Mouse (Mus musculus): Measurements from ENCODE around the gene Arrdc2.

The Arrdc2 gene

DNA sequence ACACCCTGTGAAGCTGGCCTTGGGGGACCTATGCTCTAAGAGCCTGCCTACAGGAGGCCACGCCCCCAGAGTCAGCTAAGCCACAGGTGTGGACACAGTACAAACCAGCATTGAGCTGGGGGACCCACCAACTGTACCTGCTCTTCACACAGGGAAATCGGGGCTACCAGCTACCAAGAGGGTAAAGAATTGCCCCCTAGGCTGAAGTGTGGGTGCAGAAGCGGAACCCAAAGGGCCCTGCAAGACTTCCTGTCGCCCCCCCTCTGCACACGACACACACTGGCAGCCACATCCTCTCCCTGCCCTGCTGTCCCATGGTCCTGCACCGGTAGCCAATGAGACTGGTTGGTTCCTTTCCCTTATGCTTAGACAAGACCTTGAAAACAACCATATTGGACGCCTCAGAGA is 48.2 kb downstream of the Arrdc2 start:
- in situ Hi-C loops (cut with MboI, MseI), result no loop called here

DNA sequence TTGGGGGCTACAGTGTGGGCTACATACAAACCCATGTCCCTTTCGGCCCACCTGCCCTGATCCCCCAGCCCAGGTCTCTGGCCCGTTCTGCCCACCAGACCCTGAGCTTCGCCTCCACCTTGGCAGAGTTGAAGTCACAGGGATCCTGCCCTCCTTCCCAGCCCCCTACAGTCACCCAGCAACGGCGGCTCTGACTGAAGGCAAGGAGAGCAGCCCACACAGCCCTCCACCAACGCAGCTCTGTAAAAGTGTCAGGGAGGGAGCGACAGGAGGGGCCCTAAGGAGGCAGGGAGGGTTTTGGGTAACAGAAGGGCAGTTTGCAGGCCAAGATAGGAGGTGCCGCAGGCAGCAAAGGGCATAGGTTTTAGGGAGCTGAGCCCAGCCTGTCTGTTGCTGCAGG is 48.7 kb downstream of the Arrdc2 start:
- in situ Hi-C loops (cut with MboI, MseI), result no loop called here

DNA sequence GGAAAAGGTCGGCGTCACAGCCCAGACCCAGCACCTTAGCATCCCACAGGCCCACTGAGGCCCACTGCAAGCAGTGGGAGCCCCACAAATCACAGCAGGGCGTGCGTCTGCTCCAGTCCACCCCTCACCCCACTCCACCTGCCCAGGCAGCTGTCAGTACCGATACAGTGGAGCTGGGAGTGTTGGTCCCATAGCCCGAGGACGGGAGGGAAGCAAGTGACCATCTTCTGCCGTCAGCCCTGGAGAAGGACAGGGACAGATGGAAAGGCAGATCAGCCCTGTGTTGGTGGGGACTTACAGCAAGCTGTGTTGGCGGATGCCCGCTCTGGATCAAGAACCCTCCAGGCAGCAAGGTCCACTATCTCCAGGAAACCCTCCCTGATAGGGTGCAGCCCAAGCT is 50.5 kb downstream of the Arrdc2 start:
- in situ Hi-C loops (cut with MboI, MseI), result no loop called here

DNA sequence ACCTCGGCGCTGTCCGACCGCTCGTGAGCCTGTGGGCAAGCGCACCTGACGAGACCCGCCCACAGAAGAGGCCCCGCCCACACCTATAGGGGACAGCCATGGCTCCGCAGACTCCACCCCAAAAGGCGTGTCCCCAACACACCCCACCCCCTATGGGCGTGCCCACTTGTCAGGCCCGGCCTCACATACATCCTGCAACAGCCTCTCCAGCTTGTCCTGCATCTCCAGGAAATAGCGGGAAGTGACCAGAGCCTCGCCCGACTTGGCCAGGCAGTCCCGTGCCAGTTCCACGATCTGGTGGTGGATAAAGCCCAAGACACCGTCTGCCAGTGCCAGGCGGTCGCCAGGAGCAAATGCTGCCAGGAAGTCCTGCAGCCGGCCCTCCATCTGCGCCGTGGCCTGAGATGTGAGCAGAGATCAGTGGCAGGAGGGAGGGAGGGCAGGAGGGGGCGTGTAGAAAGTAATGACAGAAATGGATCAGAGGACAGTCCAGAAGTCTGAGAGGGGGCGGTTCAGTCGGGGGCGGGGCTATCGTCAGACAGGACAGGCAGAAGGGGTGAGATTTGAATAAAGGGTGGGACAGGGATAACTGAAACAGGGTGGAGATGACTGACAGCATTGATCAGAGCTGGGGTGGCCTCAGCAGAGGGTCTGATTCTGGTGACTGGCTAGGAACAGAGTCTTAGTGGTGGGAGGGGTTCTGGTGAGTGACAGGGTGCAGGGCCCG is 51.4 kb downstream of the Arrdc2 start:
- in situ Hi-C loops (cut with MboI, MseI), result no loop called here

DNA sequence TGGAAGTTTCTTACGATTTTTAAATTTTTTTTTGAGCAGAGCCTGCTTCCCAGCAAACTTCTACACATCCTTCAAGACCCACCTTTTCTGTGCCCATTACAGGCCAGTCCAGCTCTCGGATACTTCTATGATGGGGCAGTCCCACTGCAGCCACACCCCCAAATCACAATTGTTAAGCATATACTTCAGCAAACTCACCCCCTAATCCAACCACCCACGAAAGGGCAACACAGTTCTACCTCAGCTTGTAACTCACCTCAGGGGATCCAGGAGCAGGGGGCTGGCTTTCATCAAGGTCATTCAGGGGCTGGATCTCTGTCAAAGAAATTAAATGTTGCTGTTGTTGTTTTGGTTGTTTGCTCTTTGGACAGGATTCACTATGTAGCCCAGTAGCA is 52.5 kb downstream of the Arrdc2 start:
- in situ Hi-C loops (cut with MboI, MseI), result no loop called here

DNA sequence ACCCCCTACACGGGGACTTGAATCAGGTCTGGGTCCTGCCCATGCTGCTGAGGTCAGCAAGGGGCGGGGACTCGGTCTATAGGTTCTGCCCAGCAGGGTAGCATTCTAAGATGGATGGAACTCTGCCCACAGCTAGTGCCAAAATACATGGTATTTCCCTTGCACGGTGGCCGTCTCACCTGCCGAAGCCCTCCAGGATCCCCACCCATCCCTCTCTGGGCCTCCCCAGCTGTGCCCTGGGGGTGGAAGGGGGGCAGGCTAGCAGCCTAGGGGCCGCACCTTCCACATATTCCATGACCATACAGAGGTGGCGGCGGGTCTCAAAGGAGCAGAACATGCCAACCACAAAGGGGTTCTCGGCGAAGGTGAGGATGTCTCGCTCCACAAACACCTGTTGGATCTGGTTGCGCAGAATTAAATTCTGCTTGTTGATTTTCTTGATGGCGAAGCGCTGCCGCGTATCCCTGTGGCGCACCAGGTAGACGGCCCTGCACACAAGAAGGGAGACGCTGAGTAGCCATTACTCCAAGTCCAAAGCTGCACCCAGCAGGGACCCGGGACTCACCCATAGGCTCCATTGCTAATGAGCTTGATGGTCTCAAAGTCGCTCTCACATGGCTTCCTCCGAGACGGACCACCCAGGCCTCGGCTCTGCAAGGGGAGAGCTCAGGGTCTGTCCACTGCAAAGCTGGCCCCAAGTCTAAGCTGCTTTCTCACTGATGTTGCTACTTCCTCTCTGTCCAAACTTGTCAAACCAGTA is 53.0 kb downstream of the Arrdc2 start:
- in situ Hi-C loops (cut with MboI, MseI), result no loop called here
